Mouse (Mus musculus) heart, adult 2 months (tissue): ENCODE measurements at regions not wholly inside any gene's neighbourhood (a gene's known extent, or its start where the extent isn't known, plus 50 kb on each side); places are given as distances from the start of the nearest gene placed in this dataset.

Experiments
- CTCF ChIP-seq: fragments of 200-600 bp; IDR thresholded peaks from 2 replicates; pipeline ENCODE4 v1.8.1; 2022; ENCODE audit warnings: antibody characterized with exemption, mild to moderate bottlenecking, moderate library complexity
- EP300 ChIP-seq: fragments of 200-500 bp; IDR thresholded peaks from 2 replicates; pipeline ENCODE4 v1.6.1; 2011; ENCODE audit warnings: low read depth, low read length, control low read depth; ENCODE audit not compliant: insufficient read depth
- POLR2A ChIP-seq: fragments of 200-500 bp; IDR thresholded peaks from 2 replicates; pipeline ENCODE4 v1.6.1; 2011; ENCODE audit warnings: mild to moderate bottlenecking, low read depth, low read length, control low read depth; ENCODE audit not compliant: insufficient read depth

DNA sequence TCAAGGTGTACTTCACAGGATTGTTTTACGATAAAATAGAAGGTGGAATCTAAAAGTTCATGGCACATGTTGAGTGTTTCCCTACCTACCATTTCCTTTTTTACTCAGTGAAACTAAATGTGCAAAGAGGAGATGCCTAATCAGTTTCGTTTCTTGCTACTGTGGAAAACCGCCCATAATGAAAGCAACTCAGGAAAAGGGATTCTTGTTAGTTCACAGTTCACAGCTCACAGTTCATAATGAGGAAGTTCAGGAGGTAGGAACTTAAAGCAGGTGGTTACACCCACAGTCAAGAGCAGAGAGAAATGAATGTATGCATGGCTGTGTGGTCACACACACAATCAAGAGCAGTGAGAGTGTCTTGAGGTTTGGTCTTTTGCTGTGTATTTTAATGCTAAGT, 90.6 kb downstream of the Adamts1 start:
- TF ChIP-seq POLR2A (no peak), CTCF (no peak), EP300 (no peak)
